Mouse (Mus musculus) limb, embryonic 11.5 days (tissue): Measurements from ENCODE around the gene Cpvl. TPM values are rescaled to one million over a fixed set of nuclear protein-coding genes. Genes with fewer than 3 reads are reported as not detected.

ENCODE experiments used
- ATAC-seq: fragments of 200-750 bp; cut with Nextera tagmentation; 2 replicates; pipeline ENCODE4 v1.8.0; 2017; ENCODE audit warnings: low read depth; ENCODE audit not compliant: insufficient number of reproducible peaks, low FRiP score, low TSS enrichment
- DNase-seq: peaks from one replicate; pipeline ENCODE4 v3.0.0-alpha.2; 2015; ENCODE audit warnings: low spot score
- H3K27ac ChIP-seq: fragments of 300-500 bp; sonication (generic); replicated peaks from 2 replicates; pipeline ENCODE4 v1.5.1; 2014; ENCODE audit warnings: low read depth, mild to moderate bottlenecking, low read length
- H3K27me3 ChIP-seq: fragments of 300-500 bp; sonication (generic); 2 replicates; pipeline ENCODE4 v1.6.1; 2014; ENCODE audit warnings: mild to moderate bottlenecking, low read length, mixed read lengths; ENCODE audit not compliant: control insufficient read depth, insufficient read depth
- H3K36me3 ChIP-seq: fragments of 300-500 bp; sonication (generic); 2 replicates; pipeline ENCODE4 v1.6.1; 2014; ENCODE audit warnings: mild to moderate bottlenecking, low read length, moderate library complexity, mixed read lengths; ENCODE audit not compliant: control insufficient read depth, insufficient read depth
- H3K4me1 ChIP-seq: fragments of 300-500 bp; sonication (generic); 2 replicates; pipeline ENCODE4 v1.6.1; 2014; ENCODE audit warnings: low read length, mixed read lengths; ENCODE audit not compliant: control insufficient read depth, insufficient read depth
- H3K4me2 ChIP-seq: fragments of 300-500 bp; sonication (generic); 2 replicates; pipeline ENCODE4 v1.6.1; 2014; ENCODE audit warnings: low read depth, mild to moderate bottlenecking, moderate library complexity; ENCODE audit not compliant: severe bottlenecking
- H3K4me3 ChIP-seq: fragments of 300-500 bp; sonication (generic); 2 replicates; pipeline ENCODE4 v1.5.1; 2014; ENCODE audit warnings: low read depth, low read length
- H3K9ac ChIP-seq: fragments of 300-500 bp; sonication (generic); 2 replicates; pipeline ENCODE4 v1.6.1; 2014; ENCODE audit warnings: mild to moderate bottlenecking, low read length
- H3K9me3 ChIP-seq: fragments of 300-500 bp; sonication (generic); 2 replicates; pipeline ENCODE4 v1.6.1; 2016; ENCODE audit warnings: low read length; ENCODE audit not compliant: control insufficient read depth
- WGBS: fragments of 180-500 bp; shearing (Covaris S2); extraction: QIAGEN DNeasy Blood & Tissue Kit; methylation state at CpG from one replicate; pipeline ENCODE4 v1.1.7; 2014; 5-methylcytosine and 5-hydroxymethylcytosine counted together
- polyA plus RNA-seq: library from polyadenylated mRNA; unstranded; fragments of >200 nt; fragmentation: Nextera tagmentation; extraction: Ambion mirVana; gene quantifications from 2 replicates; pipeline ENCODE4 v1.2.1, GENCODE M21; 2014

Cpvl gene
- polyA plus RNA-seq, 1 experiment from 2014 or later = 0.25 TPM

DNA sequence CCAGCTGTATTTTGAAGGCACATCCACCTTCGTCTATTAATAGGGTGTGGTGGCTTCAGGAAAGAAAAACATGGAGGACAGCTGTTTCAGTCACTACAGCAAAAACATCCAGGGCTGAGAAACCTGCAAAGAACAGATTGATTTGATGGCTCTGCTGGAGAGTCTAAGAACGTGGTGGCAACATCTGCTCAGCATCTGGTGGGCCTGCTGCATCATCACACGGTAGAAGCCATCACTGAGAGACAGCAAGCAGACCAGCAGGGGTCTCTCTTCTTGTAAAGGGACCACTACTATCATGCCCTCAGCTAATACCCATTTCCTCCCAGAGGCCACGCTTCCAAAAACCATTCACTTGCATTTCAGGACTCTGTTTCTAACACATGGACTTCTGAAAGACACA lies 4.1 kb upstream of the Cpvl start:
- H3K4me3 ChIP-seq = no peak overlapping the region
- 0 out of 2 replicates have a peak, but pooled peaks cover 2% of the 10 kb centered on the region for H3K4me1 ChIP-seq
- H3K36me3 ChIP-seq = no peaks in the 10 kb centered on the region
- WGBS = 43% methylated on average over 4 of the region's 4 CpGs
- H3K27me3 ChIP-seq = 0 out of 2 replicates have a peak, but pooled peaks cover 2% of the 10 kb centered on the region
- H3K27ac ChIP-seq = no peak overlapping the region
- DNase-seq (no peak), ATAC-seq (no peak)
- no peak overlapping the region for H3K4me2 ChIP-seq
- no peaks in the 10 kb centered on the region for H3K9me3 ChIP-seq
- H3K9ac ChIP-seq = no peak overlapping the region

- Histone ChIP-seq H3K9ac (no peak overlapping the region), H3K9me3 (no peaks in the 10 kb centered on the region), H3K27ac (no peak overlapping the region), H3K4me2 (no peak overlapping the region), H3K27me3 (0 out of 2 replicates have a peak, but pooled peaks cover 2% of the 10 kb centered on the region), H3K36me3 (no peaks in the 10 kb centered on the region), H3K4me1 (0 out of 2 replicates have a peak, but pooled peaks cover 2% of the 10 kb centered on the region), H3K4me3 (no peak overlapping the region)
- WGBS = 53% methylated on average over 9 of the region's 9 CpGs
- no peak for ATAC-seq
- DNase-seq = no peak
These were observed 3.7 kb upstream of the Cpvl start for GRCm38 (mm10) chr6:53982047-53982600.

DNA sequence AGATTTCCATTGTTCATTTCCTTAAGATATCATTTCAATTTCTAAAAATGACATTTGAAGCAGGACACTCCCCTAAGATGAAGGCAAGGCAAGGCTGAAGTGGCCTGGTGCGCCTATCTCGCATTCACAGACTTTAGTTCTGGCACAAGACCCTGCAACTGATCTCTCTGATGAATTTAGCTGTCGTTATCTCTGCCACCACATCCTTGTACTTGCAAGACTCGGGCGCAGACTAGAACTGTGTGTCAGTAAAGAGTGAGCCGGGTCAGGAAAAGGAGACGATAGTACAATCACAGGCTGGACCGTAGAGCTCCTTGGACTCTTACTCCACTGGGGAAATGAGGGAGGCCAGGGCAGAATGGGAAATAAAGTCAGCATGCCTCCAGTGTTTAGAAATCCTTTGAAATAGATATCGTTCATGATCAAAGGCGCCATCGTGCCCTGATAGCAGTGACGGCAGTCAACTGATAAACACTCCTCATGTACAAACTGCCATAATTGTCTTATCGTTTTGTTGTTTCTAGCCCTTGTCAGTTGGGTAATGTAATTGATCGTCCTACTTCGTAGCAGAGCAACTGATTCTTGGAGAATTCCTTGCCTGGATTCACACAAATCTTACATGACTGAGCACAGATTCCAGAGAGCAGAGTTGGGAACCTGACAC lies 2.5 kb upstream of the Cpvl start:
- no peak for ATAC-seq
- H3K27ac ChIP-seq = no peak overlapping the region
- no peaks in the 10 kb centered on the region for H3K9me3 ChIP-seq
- 0 out of 2 replicates have a peak, but pooled peaks cover 2% of the 10 kb centered on the region for H3K27me3 ChIP-seq
- no peak overlapping the region for H3K9ac ChIP-seq
- no peak overlapping the region for H3K4me2 ChIP-seq
- H3K36me3 ChIP-seq = no peaks in the 10 kb centered on the region
- H3K4me3 ChIP-seq = no peak overlapping the region
- 0 out of 2 replicates have a peak, but pooled peaks cover 2% of the 10 kb centered on the region for H3K4me1 ChIP-seq
- DNase-seq = no peak
- WGBS = 84% methylated on average over 15 of the region's 15 CpGs

DNA sequence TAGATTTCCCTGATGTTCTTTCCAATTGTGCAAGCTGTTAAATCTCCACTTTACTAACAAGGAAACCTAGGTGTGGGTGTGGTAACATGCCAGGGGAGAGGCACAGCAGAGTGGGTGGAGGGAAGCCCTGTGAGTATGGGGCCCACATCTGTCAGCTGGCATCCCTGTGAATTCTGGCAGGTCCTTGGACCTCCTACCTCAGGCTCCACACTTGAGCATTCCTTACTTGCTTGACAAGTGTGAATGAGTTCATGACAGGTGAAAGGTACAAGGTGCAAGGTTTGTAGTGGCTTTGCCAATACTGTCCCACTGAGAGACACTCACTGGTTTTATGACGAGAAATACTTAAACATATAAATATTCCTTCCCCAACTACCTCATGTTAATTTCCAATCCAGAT lies 4.4 kb downstream of the Cpvl start:
- DNase-seq = no peak
- 87% methylated on average over 1 of the region's 1 CpGs for WGBS
- H3K9me3 ChIP-seq = no peaks in the 10 kb centered on the region
- H3K4me1 ChIP-seq = no peaks in the 10 kb centered on the region
- no peak overlapping the region for H3K27ac ChIP-seq
- 0 out of 2 replicates have a peak, but pooled peaks cover under 1% of the 10 kb centered on the region for H3K27me3 ChIP-seq
- no peak overlapping the region for H3K4me3 ChIP-seq
- H3K4me2 ChIP-seq = no peak overlapping the region
- H3K36me3 ChIP-seq = no peaks in the 10 kb centered on the region
- H3K9ac ChIP-seq = no peak overlapping the region
- no peak for ATAC-seq

GRCm38 (mm10) chr6:53973468-53973867 lies 5.0 kb downstream of the Cpvl start:
- Histone ChIP-seq H3K4me1 (no peaks in the 10 kb centered on the region), H3K27me3 (no peaks in the 10 kb centered on the region), H3K9ac (no peak overlapping the region), H3K4me2 (no peak overlapping the region), H3K36me3 (no peaks in the 10 kb centered on the region), H3K27ac (no peak overlapping the region), H3K4me3 (no peak overlapping the region), H3K9me3 (no peaks in the 10 kb centered on the region)
- WGBS = 49% methylated on average over 5 of the region's 5 CpGs
- DNase-seq = no peak
- no peak for ATAC-seq

DNA sequence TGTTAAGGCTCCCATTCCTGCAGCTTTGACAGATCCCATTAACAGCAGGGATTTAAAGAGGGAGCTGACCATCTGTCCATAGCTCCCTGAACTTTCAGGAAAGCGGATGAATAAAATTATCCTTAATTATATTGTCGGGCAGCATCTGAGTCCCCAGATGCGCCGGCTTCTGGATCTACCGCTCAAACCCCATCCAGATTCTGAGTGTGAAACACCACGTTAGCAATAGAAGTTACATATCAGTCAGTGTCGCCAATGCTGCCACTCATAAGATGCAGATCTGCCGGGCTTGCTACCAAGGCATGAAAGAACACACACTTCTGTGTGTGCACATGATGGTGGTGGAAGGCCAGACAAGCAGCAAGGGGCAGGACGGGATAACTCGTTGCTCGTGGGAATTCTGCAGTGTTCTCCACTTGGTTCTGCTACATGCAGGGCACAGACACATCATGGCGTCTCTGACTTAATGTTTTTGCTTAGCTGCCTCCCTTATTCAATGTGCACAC lies 6.2 kb downstream of the Cpvl start:
- Histone ChIP-seq H3K4me1 (no peaks in the 10 kb centered on the region), H3K4me3 (no peak overlapping the region), H3K27me3 (no peaks in the 10 kb centered on the region), H3K4me2 (no peak overlapping the region), H3K36me3 (no peaks in the 10 kb centered on the region), H3K27ac (no peak overlapping the region), H3K9me3 (no peaks in the 10 kb centered on the region), H3K9ac (no peak overlapping the region)
- ATAC-seq = no peak
- no peak for DNase-seq
- 90% methylated on average over 12 of the region's 12 CpGs for WGBS

DNA sequence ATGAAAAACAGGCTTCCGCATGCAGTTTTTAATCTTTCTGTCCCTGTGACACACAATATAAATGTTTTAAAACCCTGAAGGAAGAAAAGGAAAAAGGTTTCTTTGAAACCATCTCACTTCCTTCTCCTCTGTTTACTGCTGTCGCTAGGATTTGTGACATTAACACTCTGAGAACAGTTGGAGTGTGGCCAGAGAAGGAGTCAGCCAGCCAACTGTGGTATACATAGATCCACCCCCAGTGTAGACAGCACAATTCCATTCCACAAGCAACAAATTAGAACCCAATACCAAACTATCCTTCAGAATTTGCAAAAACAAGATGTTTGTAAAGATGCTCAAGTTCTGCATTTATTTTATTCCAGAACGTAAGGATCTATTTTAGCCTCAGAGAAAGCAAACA lies 6.7 kb downstream of the Cpvl start:
- no peaks in the 10 kb centered on the region for H3K9me3 ChIP-seq
- no peaks in the 10 kb centered on the region for H3K4me1 ChIP-seq
- ATAC-seq (no peak), DNase-seq (no peak)
- no peak overlapping the region for H3K9ac ChIP-seq
- H3K27me3 ChIP-seq = no peaks in the 10 kb centered on the region
- no peaks in the 10 kb centered on the region for H3K36me3 ChIP-seq
- H3K4me3 ChIP-seq = no peak overlapping the region
- 79% methylated on average over 3 of the region's 3 CpGs for WGBS
- H3K27ac ChIP-seq = no peak overlapping the region
- H3K4me2 ChIP-seq = no peak overlapping the region

- ATAC-seq = no peak
- no peak overlapping the region for H3K27ac ChIP-seq
- H3K9me3 ChIP-seq = no peaks in the 10 kb centered on the region
- no peak overlapping the region for H3K4me3 ChIP-seq
- no peaks in the 10 kb centered on the region for H3K27me3 ChIP-seq
- peaks cover 10% of the 10 kb centered on the region; the same call in 1 of the 2 replicates for H3K4me1 ChIP-seq
- no peaks in the 10 kb centered on the region for H3K36me3 ChIP-seq
- H3K9ac ChIP-seq = no peak overlapping the region
- WGBS = 91% methylated on average over 10 of the region's 10 CpGs
- DNase-seq = no peak
- H3K4me2 ChIP-seq = no peak overlapping the region
These were observed 9.4 kb downstream of the Cpvl start for GRCm38 (mm10) chr6:53969081-53969480.
